Mouse (Mus musculus) thymus, adult 18-20 months (tissue): Measurements from ENCODE around the gene Cyp3a41b.
"Not testable (repeated sequence)": the region's sequence is repeated elsewhere in the genome, so short reads cannot be mapped to it uniquely, and the experiment has no call there.

Source experiments
- DNase-seq, 2 experiments: peaks; one replicate each; pipeline ENCODE4 v3.0.0; 2022; ENCODE audit warnings: mixed read lengths in 2 of 2

Cyp3a41b gene

DNA sequence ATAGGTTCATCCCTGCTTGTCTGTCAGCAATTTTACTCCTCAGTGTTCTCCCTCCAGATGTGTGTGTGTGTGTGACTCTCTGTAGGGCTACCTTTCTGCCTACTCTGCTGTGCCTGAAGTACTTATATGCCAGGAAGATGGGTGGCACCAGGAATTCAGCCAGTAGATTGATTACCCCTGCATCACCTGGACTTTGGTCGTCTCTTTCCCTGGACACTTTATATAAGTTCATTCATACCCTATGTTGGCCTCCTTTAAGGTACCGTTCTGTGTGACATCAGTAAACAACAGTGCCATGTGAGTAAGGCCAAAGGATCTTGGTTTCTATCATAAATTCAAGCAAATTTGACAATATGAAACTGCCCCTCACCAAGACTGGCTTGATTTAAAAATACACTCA, at the start of gene Cyp3a41b:
Cyp3a41b (minus strand) TSS at position 101 of the 400 bp plus-strand sequence.
- not testable (repeated sequence) for DNase-seq

DNA sequence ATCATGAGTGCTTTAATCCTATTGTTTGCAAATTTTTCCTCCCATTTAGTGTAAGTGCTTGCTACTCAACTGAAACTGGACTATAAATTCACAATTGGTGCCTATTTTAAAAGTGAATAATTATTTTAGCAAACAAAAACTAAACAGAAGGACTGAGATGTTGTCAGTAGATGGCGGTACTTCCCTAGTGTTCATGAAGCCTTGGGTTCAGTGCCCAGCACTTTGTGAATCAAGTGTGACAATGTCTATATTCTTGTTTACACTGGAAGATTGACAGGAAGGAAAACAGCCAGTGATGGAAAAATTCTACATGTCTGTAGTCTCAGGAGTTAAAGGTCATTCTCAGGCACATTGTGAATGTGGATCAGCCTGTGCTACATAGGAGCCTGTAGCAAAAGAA, 47.8 kb upstream of the Cyp3a41b start:
- not testable (repeated sequence) for DNase-seq

DNA sequence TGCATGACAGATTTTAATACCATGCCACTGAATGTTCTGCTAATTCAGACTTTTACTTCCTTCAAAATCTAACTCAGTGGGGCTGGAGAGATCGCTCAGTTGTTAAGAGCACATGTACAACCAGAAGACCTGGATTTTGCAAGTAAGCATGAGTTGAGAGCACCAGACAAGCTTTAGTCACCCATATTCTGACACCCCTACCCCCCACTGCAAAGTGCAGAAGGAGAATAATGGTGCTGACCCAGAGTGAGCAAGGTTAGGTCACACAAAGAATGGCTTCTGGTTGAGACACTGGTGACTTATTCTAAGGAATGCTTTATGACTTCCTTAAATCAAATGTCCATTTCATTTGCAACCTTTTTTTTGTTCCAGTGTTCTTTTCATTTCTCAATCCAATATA, 20.4 kb upstream of the Cyp3a41b start:
- not testable (repeated sequence) for DNase-seq

DNA sequence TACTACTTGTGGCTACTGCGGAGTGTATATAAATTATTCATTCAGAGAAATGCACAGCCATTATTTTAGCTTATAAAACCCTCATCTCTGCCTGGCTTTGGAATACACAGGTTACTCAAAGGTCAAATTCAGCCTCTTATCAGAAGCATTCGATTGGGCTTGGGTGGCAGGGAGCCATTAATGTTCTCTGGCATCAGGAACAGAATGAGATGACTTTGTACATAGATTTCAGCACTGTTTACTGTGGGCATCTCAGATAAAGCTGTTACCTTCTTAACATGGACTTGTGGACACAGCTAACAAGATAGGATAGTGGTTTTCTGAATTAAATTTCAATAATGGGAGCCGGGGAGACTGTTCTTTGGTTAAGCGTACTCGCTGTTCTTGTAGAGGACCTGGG, 13.3 kb upstream of the Cyp3a41b start:
- DNase-seq = not testable (repeated sequence)

DNA sequence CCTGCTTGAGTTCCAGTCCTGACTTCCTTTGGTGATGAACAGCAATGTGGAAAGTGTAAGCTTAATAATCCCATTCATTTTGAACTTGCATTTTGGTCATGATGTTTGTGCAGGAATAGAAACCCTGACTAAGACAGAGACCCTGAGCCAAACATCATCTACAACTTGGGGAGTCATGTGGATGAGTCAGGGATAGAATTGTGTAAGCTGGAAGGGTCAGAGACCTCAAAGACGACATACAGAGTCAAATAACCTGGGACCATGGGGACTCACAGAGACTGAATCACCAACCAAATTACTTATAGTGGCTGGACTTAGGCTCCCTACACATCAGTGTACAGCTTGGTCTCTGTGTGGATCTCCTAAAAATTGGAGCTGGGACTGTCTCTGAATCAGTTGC, 7.2 kb downstream of the Cyp3a41b start:
- DNase-seq = not testable (repeated sequence)

DNA sequence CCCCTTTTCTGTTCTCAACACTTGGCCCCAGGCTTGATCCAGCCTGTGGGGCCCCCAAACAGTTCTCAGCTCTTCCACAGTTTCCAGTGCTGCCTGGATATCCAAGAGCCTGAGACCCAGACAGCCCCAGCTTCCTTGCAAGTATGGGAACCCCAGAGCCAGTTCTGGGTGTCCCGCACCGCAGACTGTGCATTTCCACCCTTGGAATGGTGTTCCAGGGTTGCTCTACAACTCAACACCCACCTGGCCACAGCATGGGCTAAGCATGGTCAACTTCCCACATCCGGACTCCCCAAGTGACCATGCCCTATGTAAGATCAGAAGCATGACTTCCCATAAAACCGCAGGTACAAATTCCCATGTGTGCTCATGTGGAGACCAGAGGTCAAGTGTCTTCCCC, 8.9 kb downstream of the Cyp3a41b start:
- not testable (repeated sequence) for DNase-seq

DNA sequence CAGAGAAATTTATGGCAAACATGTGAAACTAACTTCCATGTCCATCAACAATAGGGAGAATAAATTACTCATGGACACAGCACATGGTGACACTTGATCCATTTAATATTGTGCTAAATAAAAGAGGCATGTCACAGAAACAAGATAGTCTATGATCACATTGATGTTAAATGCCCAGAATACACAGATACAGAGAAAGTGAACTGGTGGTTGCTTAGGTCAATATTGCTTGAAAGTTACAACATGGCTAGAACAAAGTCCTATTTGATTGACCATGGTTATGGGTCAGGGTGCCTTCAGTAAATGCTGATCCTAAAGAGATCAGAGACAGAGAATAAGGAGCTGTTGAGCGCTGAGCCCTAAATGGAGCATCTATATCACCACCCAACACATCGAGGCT, 12.6 kb downstream of the Cyp3a41b start:
- not testable (repeated sequence) for DNase-seq
